Mouse (Mus musculus): ENCODE measurements around the gene Ostm1.

Gene Ostm1

DNA sequence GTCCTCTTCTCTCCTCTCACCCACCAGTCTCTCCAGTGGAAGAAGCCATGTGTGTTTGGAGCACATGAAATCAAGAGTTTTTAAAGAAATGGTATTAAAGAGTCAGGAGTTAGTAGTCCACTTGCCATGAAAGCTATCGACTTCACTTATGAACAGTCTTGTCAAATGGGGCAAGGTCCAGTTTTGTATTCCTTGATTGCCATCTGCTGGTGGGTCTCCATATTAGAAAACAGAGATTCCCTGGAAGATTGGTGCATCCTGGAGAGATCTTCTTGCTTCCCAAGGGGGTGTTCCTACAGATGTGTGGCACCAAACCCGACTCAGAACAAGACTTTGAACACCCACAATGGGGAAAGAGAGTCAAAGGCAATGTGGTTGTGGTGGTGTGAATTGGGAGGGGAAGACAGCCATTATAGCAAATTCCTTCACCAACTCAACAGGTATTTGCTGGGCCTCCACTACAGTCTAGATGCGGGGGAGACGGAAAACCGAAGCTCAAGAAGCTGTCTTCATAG lies 151.0 kb downstream of the Ostm1 start:
- no peak for DNase-seq (ENCODE audit: extremely low spot score, low read depth, low spot score)

DNA sequence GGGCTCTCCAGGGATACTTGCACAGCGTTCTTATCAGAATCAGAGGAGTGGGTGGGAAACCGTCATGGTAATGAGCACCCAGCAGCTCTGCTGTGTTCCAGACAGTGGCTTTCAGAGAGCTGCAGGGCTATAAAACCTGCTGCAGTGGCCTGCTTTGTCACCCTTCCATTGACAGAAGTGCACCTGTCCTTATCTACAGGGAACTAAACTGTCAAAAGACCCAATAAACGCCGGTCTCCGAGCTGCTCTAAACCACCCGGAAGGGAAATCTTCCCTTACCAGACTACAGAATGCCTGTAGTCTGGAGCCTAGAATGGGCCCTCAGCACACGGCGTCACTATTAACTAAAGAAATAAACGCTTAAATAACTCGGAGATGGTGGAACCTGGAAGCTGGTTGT lies 168.2 kb downstream of the Ostm1 start:
- DNase-seq (ENCODE audit: extremely low spot score, low read depth, low spot score) = no peak
